Mouse (Mus musculus) c-Kit-positive CD71-positive TER-119-negative erythroid progenitor cells, embryonic 14.5 days (primary cell): ENCODE results near the gene Cubn.

Source experiments
- DNase-seq: peaks from one replicate; pipeline ENCODE4 v3.0.0-alpha.2; 2013; ENCODE audit warnings: low read depth

Cubn gene

DNA sequence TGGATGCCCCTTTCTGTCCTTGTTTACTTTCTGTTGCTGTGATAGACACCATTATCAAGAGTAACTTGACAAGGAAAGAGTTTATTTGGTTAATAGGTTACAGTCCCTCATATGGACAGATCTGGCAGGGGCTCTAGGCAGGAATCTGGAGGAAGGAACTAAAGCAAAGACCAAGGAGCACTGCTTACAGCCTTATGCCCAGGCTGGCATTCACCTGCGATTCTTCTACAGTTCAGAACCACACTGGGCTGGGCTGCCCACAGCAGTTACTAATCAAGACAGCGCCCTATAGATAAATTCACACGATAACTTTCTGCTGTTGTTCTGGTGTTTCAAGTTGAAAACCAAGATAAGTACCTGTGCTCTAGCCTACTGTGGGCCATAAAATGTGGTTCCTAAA lies 138.8 kb downstream of the Cubn start:
- no peak for DNase-seq

DNA sequence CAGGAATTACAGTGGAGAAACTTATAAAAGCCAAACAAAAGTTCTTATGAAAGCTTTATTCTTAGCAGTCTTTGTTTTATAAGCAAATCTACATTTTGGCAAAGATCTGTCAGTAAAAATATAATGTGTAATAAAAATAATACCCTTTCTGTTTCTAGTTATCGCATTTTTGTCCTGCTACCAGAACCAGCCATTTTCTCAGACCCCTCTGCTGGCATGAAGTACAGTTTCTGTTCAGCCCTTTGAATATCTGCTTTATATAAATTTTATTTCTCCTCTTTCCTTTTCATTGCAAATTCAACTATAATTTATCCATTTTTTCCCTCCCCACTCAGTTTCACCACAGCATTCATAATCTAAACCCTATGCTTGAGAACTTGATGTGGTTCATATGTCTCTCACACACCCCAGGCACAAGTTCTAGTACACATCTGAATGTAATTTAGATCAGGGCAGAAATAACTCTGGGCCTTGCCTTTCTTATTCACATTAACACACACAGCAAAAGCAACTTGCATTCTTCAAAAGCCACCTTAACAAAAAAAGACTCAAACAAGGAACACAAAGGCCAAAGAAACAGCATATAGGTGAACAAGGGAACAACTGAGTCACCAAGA lies 139.4 kb downstream of the Cubn start:
- DNase-seq, result no peak

DNA sequence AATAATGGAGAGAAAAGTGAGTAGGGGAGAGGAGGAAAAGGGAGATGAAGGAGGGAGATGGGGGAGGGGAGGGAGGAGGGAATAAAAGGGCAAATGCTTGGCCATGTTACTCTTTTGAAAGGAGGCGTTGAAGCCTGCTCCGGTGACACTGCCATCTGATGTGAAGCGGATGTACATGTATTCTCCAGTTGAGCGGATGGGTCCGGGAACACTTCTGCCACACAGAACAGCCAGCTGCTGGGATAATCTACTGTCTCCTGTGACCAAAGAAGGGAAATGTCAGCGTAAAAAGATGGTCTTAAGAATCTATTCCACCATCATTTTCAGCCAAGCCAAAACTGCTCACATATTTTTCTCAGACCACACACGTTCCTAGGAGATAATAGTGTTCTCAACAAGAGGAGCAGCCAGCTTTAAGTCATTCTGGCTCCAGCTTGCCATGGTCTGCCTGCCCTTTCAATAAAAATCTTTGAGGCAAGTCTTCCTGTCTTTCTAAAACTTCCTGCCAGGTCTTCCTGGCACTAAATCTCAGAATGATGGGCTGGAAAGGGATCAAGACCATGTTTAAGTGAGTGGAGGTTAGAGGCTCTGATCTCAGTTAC lies 149.2 kb downstream of the Cubn start:
- DNase-seq, result no peak

DNA sequence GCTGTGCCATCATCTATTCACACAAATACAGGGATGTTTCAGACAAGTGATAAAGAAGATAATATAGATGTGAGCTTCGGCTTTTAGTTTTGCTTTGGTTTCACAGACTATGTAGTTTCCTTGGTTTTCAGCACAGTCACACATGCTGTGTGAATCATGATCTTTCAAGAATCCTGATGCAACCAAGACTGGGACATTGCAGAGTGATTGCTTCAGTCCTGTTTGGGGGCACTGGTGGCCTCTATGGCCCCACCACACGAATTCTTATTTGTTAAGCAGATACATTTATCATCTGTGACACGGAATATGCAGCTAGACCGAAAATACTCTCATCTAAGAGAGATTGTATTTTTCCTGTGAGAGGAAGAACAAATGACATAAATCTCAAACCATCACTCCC lies 156.2 kb downstream of the Cubn start:
- no peak for DNase-seq

DNA sequence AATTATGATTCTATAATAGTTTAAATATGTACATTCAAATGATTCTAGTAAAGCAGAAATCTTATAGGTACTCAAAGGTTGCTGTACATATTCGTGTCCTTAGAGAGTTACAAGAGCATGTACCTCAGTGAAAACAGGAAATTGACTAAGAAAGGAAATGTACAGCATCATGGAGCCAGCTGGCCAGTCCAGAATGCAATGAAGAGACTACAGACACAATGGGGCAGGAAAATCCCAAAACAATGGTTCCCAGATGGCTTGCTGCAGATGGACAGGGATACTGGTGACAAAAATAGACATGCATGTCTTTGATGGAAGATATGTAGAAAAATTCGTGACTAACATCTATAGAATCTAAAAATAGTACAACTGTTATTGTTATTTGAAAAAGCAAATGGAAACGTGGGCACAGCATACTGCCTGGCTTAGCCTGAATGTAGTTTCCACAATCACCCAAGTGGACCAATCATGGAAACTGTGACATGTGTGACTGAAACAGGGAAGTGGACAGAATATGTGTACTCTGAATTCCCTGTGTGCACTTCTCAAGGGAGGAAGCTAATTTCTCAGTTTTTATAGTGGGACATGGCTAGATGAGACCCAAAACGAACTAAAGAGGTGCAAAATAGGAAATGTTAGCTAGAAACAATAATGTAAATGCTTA lies 161.7 kb downstream of the Cubn start:
- DNase-seq, result no peak

DNA sequence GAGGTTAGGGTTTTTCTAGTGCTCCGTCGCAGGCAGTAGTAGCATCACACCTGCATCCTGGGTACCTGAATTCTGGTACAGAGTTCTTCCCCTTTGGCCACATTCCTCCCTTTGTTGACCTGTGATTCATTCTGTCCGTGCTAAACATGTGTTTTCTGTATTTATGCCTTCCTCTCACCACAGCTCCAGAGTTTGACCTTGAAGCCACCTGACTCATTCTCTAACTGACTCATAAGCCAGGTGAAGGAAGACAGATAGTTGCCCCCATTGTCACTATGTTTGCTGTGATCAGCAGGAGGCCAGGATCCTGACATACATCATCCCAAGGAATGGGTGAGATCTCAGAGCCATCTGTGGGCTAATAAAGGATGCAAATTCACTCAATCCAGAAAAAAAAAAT lies 188.2 kb downstream of the Cubn start:
- no peak for DNase-seq

DNA sequence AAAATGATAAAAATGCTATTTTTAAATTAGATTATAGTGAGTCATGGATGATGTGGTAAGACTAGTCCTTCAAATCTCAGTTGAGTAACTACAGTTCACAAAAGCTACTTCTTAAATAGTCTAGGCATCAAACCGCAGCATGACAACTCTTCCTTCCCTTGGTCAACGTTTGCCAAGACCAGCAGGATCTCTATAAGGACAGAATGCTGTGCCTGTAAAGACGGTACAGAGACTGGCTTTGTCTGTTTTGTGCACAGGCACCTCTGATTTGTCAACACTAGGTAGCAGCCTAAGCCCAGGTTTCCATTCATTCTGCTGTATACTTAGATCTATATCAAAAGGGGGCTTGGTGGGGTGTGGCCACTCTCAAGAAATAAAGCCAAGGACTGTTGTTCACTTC lies 192.6 kb downstream of the Cubn start:
- DNase-seq, result no peak

DNA sequence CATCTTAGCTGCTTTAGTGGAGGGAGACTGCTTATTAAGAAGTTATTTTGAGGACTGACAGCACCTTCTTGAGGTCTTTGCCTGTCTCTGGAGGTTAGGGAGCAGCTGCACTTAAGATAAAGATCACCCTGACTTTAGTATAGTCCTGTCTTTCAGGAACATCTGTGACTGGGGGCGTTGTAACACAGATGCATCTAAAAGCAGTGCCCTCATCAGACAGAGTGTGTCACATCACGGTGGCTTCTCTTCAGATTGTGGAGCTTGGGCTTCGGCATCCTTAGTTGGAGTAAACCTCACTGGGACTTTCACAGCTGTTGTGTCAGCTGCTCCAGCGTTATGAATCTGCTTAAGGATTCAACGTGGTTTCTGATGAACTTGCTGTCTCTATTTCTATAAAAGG lies 193.9 kb downstream of the Cubn start:
- DNase-seq, result no peak

DNA sequence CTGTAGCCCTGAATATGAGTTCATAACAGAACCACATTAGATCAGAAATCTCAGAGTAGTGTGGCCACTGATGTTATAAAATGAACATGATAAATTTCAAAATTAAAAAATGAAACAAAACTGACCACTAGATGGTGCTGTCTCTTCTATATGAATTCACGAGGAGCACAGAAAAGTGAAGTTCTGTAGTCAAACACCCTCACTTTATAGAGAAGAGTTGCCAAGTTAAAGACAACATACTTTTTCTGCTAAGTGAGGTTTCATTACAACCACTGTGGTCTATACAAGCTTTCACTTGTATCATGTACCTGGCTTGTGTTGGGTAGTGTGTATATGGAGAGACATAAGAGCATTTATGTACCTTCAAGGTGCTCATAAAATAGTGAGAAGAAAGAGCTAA lies 201.0 kb downstream of the Cubn start:
- DNase-seq, result no peak

DNA sequence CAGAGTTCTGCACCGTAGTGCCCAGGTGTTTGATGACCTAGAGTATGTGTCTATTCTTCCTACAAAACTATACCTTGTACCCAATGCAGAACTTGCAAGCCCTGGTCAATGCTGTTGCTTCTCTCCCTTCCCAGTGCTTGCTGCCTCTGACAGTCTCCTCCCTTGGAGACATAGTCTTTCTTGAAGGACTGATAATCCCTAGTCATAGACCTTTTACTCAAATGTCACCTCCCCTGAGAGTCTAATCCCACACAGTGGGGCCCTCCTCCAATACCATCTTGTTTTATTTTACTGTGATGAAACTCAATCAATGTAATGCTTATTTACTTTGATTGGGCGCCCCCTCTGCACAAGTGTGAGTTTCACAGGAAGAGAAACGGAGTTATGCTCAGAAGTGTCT lies 201.5 kb downstream of the Cubn start:
- no peak for DNase-seq

DNA sequence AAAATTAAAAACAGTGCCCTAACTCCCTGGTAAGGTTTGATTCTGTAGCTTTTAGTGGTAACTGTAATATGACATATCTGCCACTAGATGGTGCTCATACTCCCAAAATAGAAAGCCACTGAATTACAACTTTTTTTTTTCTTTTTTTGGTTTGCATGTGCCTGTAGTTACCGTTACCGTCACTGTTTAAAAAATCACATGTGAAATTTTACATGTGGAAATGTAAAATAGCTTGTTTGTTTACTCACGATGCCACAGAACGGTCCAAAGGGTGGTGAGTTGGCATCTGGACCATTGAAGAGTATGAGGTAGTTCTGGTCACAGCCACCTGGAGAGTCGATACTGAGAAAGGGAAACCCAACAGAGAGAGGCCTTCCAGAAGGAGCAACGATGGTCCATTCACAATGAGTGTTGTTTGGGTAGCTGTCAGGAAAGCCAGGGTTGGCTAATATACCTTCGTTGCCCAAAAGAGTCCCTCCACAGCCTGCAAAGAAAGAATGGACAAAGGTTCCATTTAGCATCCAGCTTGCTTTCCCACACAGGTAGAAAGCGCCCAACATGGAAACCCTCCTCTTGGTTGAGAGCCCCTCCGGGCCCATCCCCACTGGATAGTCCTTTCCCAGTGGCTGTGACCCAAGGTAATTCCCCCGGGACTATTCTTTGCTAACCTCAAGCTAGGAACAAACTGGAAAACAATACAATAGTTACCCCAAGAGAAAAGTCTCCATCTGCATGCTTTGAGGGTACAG lies 213.3 kb downstream of the Cubn start:
- DNase-seq, result no peak

DNA sequence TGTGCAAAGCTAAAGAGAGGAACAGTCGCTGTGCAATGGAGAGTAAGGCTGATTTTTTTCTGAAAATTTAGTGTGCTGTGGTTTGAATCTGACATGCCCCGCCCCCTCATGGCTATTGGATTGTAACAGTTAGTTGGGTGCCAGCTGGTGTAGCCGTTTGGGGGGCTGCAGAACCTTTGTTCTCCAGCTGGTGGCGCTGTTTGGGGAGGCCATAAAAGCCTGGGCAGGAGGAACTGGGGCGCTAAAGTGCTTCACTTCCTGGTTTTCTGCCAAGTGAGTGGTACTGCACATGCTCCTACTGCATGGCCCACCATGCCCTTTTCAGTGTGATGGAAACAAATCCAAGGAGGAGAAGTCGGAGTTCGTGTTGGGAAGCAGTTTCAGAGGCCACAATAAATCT lies 215.7 kb downstream of the Cubn start:
- no peak for DNase-seq

DNA sequence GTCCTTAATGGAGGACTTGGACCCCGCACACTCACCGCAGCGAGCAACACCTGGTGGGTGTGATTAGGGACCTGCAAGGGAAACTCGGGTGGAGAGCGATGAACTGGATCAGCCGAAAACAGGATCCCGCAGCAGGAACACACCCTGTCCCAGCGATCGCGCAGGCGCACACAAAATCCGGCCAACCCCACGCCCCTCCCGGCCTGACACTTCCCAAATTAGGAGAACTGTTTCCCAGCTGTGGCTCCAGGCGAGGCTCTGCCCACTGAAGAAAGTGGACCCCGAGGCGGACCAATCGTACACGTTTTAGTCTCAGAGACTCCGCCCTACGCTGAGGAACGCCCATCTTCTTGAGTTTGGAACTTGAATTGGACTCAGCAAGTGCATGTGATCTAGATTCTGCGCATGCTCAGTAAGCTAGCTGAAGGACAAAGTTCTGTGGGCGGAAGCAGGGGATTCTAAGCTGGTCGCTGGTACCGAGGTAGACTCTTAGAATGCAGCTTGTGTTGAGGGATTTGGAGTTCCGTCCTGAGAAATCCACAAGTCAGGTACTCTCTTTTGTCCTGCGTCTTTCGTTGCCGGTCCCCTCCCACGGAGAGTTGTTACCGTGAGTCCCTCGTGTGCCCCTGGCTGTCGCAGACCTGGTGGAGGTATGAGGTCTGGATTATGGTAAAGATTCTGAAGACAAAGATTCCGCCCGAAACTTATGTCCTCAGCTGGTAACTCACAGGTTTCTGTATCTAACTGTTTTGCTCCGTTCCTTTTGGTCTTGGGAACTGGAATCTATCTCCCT lies 220.3 kb downstream of the Cubn start, which contains the start of gene Rsu1:
Gene Rsu1 (minus strand): TSS at position 251 of the 793 bp plus-strand sequence.
- DNase-seq, result peak; percentile 100

DNA sequence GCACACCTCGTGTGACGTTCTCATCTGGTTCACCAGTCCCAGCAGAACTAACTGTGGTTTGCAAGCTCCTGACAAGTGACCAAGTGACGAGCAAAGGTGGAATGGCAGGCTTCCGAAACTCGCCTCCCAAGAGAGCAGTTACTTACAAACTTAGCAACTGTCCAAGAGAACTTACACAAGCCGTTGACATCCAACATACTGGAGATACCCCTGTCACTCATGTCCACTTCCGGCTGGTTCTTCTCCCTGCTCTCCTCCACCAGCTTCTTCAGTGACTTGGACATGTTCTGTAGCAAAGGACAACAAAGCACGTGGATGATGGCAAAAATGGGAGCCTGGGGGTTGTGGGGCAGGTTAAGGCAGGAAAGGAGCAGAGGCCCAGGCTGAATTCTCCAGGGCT lies 220.9 kb downstream of the Cubn start:
- DNase-seq, result no peak

DNA sequence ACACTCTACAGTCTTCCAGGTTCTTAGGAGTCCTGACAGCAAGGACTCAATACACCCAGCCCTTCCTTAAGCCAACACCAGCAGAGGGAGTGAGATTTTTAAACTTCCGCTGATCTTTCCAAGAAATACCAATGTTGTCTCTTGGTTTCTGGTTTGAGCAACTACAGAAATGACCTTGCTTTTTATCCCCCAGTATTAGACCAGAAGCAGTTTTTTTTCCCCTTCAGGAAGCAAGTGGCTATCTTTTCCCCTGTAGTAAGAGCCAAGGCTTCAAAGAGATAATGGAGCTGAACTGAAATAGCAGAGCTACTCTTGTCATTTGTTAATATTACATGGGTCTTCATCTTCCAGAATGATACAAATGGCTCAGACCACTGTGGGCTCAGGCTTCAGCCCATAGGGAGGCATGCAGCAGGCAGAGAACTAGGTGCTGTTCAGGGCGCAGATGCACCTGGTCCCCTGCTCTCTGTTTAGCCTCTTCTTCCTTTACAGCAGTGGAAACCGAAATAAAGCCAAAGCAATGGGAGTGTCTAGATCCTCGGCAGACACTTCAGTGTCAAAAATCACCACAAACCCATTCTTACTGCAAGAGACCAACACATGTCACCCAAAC lies 222.8 kb downstream of the Cubn start:
- no peak for DNase-seq

DNA sequence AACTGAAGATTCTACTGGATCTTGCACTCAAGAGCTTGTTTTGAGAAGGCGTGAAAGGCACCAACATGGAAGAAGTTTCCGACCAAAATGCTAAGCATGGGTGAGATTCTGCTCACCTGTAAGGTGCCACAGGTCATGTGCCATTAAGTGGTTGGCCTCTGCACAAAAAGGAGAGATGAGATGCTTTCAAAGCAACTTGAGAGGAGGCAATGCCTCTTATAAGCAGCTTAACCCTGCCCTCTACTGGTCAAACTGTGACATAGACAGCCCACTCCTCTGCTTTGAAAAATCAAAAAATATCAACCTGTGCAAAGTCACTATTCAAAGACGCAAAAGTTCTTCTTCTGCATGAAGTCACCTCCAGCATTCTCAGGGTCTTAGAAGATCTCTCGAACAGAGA lies 226.7 kb downstream of the Cubn start:
- no peak for DNase-seq

DNA sequence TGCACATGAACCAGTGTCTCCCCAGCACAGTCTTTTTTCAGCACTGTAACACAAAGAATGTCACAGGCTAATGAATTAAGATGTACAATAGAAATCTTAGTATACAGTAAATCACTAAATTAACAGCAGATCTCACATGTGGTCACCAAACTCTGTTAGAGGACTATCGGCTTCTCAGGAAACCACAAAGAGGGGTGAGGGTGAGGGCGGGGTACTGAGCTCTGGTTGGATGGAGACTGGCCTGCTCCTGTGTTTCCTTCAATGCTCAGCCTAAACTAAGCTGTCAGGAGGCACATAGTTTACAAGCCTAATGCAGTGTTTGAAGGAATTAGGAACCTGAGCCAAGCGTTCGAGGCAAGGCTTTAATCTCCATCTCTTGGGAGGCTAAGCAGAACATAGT lies 228.5 kb downstream of the Cubn start:
- no peak for DNase-seq

DNA sequence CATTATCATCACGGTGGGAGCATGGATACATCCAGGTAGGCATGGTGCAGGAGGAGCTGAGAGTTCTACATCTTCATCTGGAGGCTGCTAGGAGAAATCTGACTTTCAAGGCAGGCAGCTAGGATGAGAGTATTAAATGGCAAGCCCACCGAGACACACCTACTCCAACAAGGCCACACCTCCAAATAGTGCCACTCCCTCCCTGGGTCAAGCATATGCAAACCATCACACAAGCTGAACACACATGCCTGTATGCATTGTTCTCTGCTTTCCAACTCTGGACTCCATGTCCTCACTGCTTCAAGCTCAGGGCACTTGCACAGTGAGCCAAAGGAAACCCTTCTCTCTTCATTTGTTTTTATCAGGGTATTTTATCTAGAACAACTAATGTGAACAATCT lies 233.0 kb downstream of the Cubn start:
- no peak for DNase-seq

DNA sequence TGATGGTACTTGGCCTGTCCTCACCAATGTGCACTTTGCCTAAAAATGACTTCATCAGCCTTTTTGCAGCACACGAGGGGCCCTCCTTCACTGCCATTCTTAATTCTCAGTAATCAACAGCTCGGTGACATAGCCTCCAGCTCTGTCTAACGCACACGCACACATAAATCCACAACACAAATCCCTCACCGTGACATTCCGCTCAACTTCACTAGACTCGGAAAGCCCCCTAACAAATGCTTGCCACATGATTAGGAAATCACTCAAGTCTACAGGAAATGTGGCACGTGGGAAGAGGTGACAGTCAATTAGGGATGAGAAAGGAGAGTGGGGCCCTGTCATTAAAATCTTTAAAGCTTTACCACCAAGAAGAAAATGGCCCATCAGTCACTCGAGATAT lies 250.9 kb downstream of the Cubn start:
- DNase-seq, result no peak

DNA sequence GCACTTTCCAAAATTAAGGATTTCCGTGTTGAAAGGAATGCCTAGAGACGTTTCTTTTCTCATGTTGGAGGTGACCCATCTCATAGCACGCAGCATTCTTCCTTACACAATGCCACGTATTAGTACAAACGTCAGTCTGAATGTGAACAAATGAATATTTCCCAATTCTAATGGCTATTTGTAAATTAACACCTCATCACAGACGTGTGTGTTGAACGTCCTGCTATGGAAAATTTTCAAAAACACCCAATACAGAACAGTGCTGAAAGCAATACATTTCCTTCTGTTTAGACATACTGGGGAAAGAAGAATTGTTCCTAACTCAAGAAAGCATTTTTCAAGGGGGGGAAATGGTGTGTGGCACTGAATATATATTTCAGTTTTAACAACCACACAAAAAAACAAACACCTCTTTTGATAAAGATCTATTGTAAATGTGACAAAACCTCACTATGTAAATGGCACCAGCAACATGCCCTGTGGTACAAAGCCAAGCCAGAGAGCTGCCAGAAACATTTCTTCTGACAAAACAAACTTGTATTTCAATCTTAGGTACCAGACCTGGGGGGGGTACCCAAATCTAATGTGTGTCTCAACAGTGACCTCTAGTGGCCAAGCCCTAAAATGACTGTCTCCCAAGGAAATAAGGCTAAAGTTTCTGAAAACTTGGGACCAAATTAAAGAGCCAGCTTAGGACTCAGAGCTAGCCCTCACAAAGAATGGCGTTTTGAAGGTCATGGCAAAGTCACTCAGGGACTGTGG lies 254.3 kb downstream of the Cubn start:
- peak; percentile 24 for DNase-seq

DNA sequence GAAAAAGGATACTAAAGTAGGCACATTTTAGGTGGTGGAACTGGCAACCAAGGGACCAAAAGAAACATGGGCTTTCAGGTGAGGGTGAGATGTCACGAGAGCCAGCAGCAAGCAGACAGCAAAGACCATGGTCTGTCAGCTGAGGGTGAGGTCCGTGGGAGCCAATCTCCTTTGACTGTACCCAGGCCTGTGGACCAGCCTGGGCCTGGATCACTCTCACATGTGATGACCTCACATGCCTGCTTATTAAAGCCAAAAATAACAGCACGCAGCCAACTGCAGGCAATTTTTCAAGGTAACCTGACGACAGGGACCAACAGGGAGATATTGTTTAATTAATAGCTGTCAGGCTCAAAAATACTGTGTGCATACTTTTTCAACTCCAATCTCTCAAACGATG lies 255.9 kb downstream of the Cubn start:
- no peak for DNase-seq
